Mouse (Mus musculus) gastrocnemius, adult 8-10 months (tissue): Measurements from ENCODE around the gene Rab28. TPM values are rescaled to one million over a fixed set of nuclear protein-coding genes. Genes with fewer than 3 reads are reported as not detected.

ENCODE experiments used
- DNase-seq, 2 experiments: peaks; one replicate each; pipeline ENCODE4 v3.0.0; 2022; ENCODE audit warnings: low spot score in 2 of 2
- total RNA-seq, 4 experiments: library from RNA; stranded (reverse); gene quantifications; 2 replicates each; pipeline ENCODE4 v1.2.4; 2022

Gene Rab28
- total RNA-seq, 4 experiments from 2014 or later, result 88.5 to 109 (median 96.2) TPM

GRCm38 (mm10) chr5:41627224-41628144, 80.5 kb downstream of the Rab28 start:
- no peak for DNase-seq

- no peak for DNase-seq
These were observed 82.4 kb downstream of the Rab28 start for GRCm38 (mm10) chr5:41625544-41625943.

DNA sequence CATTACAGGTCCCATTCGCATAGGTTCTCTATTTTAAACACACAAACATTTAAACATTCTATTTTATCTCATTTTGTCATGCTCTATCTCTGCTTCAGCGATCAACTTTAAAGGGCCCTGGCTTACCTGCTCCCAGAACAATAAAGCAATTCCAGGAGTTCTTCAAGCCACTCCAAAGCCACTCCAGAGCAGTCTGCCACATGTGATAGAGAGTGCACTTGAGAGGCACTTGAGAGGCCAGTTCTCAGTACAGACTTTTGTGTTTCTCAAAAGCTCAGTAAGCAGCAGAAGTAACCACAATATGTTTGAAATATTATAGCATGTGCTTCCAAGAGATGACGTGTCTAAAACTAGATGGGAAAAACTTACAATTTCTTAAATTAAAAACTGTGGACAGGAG, 86.2 kb downstream of the Rab28 start:
- DNase-seq, result no peak

DNA sequence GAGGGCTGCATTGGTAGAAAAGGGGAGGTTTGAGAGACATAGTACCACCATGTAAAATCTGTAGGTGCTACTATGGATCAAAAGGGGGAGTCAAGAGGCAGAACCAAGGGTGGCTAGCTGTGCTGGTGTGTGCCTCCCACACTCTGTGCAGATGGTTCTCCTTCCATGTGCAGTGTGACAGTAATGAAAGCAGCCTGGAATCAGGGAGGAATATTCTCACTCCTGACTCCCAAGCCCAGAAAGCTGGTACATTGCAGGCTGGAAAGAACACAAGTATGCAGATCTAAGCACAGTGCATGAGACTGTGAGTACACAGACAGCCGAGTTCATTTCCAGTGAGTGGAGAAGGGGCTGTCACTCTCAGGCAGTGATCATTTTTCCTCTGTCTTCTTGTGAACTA, 89.0 kb downstream of the Rab28 start:
- DNase-seq, result no peak

DNA sequence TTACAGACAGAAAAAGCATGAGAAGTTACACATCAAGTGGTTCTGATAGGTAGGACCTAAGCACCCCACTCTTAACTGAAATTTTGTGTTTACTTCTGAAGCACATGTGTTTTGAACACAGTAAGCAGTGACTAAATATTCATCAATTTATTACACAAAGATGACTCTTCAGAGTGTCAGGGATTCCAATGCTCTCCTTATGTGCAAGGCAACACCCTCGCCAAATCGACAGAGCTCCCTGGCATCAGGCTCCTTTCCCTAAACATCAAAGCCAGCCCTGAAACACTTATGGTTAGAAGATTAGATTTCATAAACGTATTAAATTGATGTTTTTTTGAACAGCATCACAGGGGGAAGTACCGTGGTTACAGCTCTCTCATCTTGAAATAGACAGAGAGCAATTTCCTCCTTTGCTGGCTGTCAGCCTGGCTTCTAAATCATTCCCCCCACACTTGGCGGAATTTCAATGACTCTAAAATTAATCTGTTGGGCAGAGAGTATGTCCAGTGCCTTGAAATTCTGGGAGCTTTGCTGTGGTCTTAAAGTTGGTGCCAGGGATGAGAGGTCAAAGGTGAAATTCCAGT, 97.4 kb downstream of the Rab28 start:
- no peak for DNase-seq

DNA sequence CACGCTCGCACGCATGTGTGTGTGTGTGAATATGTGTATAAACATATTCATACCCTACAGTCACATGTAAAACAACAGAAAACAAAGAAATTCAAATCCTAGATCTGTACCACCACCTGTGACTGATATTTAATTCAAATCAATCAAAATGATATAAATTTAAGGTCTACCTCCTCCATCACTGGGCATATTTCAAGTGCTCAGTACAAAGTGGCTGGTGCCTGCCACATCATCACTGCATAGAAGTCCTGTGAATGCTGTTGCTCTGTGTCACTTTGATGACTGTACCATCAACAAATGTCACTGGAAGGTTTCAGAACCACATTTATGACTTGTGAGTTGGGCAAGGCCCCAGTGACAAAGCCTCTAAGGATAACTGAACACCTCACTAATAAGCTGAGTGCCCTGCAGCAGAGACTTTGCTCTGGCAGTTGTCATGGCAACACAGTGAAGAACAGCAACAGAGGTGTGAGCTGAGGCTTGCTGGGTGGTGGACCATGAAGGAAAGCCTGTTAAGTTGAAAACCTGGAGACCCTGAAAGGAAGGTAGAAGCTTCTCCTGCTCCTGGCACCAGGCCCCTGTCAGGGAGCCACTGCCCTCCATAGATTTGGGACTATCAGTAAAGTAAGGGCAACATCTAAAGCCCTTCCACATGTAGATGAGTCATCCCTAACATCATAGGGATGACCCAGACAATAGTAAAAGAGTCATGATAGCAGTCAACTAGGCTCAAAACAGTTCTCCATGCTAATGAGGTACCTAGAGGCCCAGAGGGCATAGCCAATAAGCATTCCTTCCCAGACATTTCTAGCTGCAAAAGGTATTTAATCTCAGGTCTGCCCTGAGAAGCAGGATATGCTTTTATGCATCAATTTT, 111.5 kb downstream of the Rab28 start:
- DNase-seq, result no peak

- DNase-seq, result no peak
These were observed 112.8 kb downstream of the Rab28 start for GRCm38 (mm10) chr5:41595199-41595598.

DNA sequence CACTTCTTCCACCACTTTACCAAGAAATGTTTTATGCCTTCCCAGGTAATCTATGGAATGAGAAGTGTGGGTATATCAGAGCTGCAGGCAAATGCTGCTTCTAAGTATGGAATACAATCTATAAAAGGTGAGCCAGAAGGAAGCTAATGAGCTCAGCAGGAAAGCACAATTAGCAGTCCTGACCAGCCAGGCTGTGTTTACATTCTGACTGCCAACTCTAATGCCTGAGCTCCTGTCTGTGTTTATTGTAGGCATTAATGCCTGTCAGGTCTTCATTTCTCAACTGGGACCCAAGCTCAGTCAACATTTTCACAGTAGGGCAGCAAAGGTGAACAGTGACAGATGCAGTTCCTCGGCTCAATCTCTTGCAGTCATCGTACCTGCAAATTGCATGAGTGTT, 129.9 kb downstream of the Rab28 start:
- DNase-seq, result no peak

Other genes starting within 250 kb of the Rab28 start
- not detected for gene Nkx3-2, start 56.3 kb upstream of the Rab28 start, total RNA-seq
- gene Bod1l, start 136.2 kb upstream of the Rab28 start, total RNA-seq, result 10 to 100 TPM; 14.0 to 16.1 (median 15.5) TPM